Mouse (Mus musculus) liver, embryonic 12.5 days (tissue): ENCODE results near the gene Slc13a1. TPM values are rescaled to one million over a fixed set of nuclear protein-coding genes. Genes with fewer than 3 reads are reported as not detected.
"Not testable (repeated sequence)": the region's sequence is repeated elsewhere in the genome, so short reads cannot be mapped to it uniquely, and the experiment has no call there.

ENCODE experiments used
- ATAC-seq: fragments of 200-750 bp; cut with Nextera tagmentation; 2 replicates; pipeline ENCODE4 v1.8.0; 2017; ENCODE audit warnings: moderate number of reproducible peaks, mild to moderate bottlenecking, moderate library complexity
- H3K27ac ChIP-seq: fragments of 300-500 bp; sonication (generic); 2 replicates; pipeline ENCODE4 v1.5.1; 2016; ENCODE audit warnings: mild to moderate bottlenecking
- H3K27me3 ChIP-seq: fragments of 300-500 bp; sonication (generic); replicated peaks from 2 replicates; pipeline ENCODE4 v1.6.1; 2016; ENCODE audit warnings: mild to moderate bottlenecking, moderate library complexity
- H3K36me3 ChIP-seq: fragments of 300-500 bp; sonication (generic); 2 replicates; pipeline ENCODE4 v1.6.1; 2016; ENCODE audit warnings: mild to moderate bottlenecking, moderate library complexity
- H3K4me1 ChIP-seq: fragments of 300-500 bp; sonication (generic); 2 replicates; pipeline ENCODE4 v1.6.1; 2016
- H3K4me2 ChIP-seq: fragments of 300-500 bp; sonication (generic); 2 replicates; pipeline ENCODE4 v1.6.1; 2016; ENCODE audit warnings: mild to moderate bottlenecking, moderate library complexity
- H3K4me3 ChIP-seq: fragments of 300-500 bp; sonication (generic); 2 replicates; pipeline ENCODE4 v1.5.1; 2016; ENCODE audit warnings: mild to moderate bottlenecking, moderate library complexity
- H3K9ac ChIP-seq: fragments of 300-500 bp; sonication (generic); 2 replicates; pipeline ENCODE4 v1.6.1; 2016; ENCODE audit warnings: mild to moderate bottlenecking, moderate library complexity
- H3K9me3 ChIP-seq: fragments of 300-500 bp; sonication (generic); replicated peaks from 2 replicates; pipeline ENCODE4 v1.6.1; 2016; ENCODE audit warnings: mild to moderate bottlenecking, moderate library complexity
- WGBS: fragments of 180-500 bp; shearing (Covaris S2); methylation state at CpG from one replicate; pipeline ENCODE4 v1.1.7; 2016; ENCODE audit not compliant: insufficient replicate concordance; 5-methylcytosine and 5-hydroxymethylcytosine counted together
- polyA plus RNA-seq: library from polyadenylated mRNA; unstranded; fragments of >200 nt; fragmentation: Nextera tagmentation; extraction: Ambion mirVana; gene quantifications from 2 replicates; pipeline ENCODE4 v1.2.1, GENCODE M21; 2016

Gene Slc13a1
- not detected in 2 replicates for polyA plus RNA-seq

- WGBS = 64% methylated on average over 5 of the region's 5 CpGs
- Histone ChIP-seq H3K4me1 (no peaks in the 10 kb centered on the region), H3K27me3 (no peaks in the 10 kb centered on the region), H3K4me3 (no peak within 1 kb of the TSS), H3K36me3 (no peaks in the 10 kb centered on the region), H3K9me3 (no peaks in the 10 kb centered on the region), H3K27ac (no peak within 1 kb of the TSS), H3K9ac (no peak within 1 kb of the TSS), H3K4me2 (no peak within 1 kb of the TSS)
- no peak for ATAC-seq
These were observed at the start of gene Slc13a1 for GRCm38 (mm10) chr6:24167734-24168327. Gene Slc13a1 (minus strand): TSS chr6:24168092.

GRCm38 (mm10) chr6:24207866-24208265 lies 40.0 kb upstream of the Slc13a1 start:
- WGBS = 49% methylated on average over 3 of the region's 3 CpGs
- H3K36me3 ChIP-seq = no peaks in the 10 kb centered on the region

GRCm38 (mm10) chr6:24202226-24202625 lies 34.3 kb upstream of the Slc13a1 start:
- Histone ChIP-seq H3K27ac (no peak overlapping the region), H3K36me3 (no peaks in the 10 kb centered on the region), H3K4me3 (no peak overlapping the region), H3K27me3 (no peaks in the 10 kb centered on the region), H3K9me3 (no peaks in the 10 kb centered on the region), H3K4me1 (no peaks in the 10 kb centered on the region), H3K9ac (no peak overlapping the region), H3K4me2 (no peak overlapping the region)
- ATAC-seq = no peak
- WGBS = 64% methylated on average over 6 of the region's 6 CpGs

More at GRCm38 (mm10) chr6:24207866-24208265, 40.0 kb upstream of the Slc13a1 start:
- H3K4me2 ChIP-seq = no peak overlapping the region
- no peaks in the 10 kb centered on the region for H3K27me3 ChIP-seq
- H3K4me3 ChIP-seq = no peak overlapping the region
- H3K9ac ChIP-seq = no peak overlapping the region
- no peaks in the 10 kb centered on the region for H3K9me3 ChIP-seq
- ATAC-seq = no peak
- H3K4me1 ChIP-seq = no peaks in the 10 kb centered on the region
- no peak overlapping the region for H3K27ac ChIP-seq

- H3K4me2 ChIP-seq = no peak overlapping the region
- 70% methylated on average over 12 of the region's 12 CpGs for WGBS
- no peaks in the 10 kb centered on the region for H3K36me3 ChIP-seq
- no peak for ATAC-seq
- H3K27ac ChIP-seq = no peak overlapping the region
- no peaks in the 10 kb centered on the region for H3K9me3 ChIP-seq
- H3K27me3 ChIP-seq = no peaks in the 10 kb centered on the region
- no peak overlapping the region for H3K9ac ChIP-seq
- H3K4me3 ChIP-seq = no peak overlapping the region
- no peaks in the 10 kb centered on the region for H3K4me1 ChIP-seq
These were observed 33.0 kb upstream of the Slc13a1 start for GRCm38 (mm10) chr6:24200644-24201484.

- not testable (repeated sequence) for H3K9ac ChIP-seq, H3K27ac ChIP-seq, H3K4me2 ChIP-seq, H3K27me3 ChIP-seq, H3K4me1 ChIP-seq, H3K9me3 ChIP-seq, H3K36me3 ChIP-seq, H3K4me3 ChIP-seq, ATAC-seq
- 69% methylated on average over 10 of the region's 10 CpGs for WGBS
These were observed 29.8 kb upstream of the Slc13a1 start for GRCm38 (mm10) chr6:24197501-24198195.

- not testable (repeated sequence) for H3K4me2 ChIP-seq, H3K27ac ChIP-seq, H3K9ac ChIP-seq, ATAC-seq, H3K9me3 ChIP-seq, H3K36me3 ChIP-seq, H3K4me1 ChIP-seq, H3K4me3 ChIP-seq, H3K27me3 ChIP-seq
- 60% methylated on average over 5 of the region's 5 CpGs for WGBS
These were observed 28.5 kb upstream of the Slc13a1 start for GRCm38 (mm10) chr6:24196406-24196805.

GRCm38 (mm10) chr6:24183439-24183838 lies 15.5 kb upstream of the Slc13a1 start:
- 69% methylated on average over 3 of the region's 3 CpGs for WGBS
- Histone ChIP-seq H3K4me2 (no peak overlapping the region), H3K4me3 (no peak overlapping the region), H3K4me1 (no peaks in the 10 kb centered on the region), H3K27ac (no peak overlapping the region), H3K36me3 (no peaks in the 10 kb centered on the region), H3K27me3 (no peaks in the 10 kb centered on the region), H3K9ac (no peak overlapping the region), H3K9me3 (no peaks in the 10 kb centered on the region)
- ATAC-seq = no peak

- Histone ChIP-seq H3K9me3 (no peaks in the 10 kb centered on the region), H3K27ac (no peak overlapping the region), H3K27me3 (no peaks in the 10 kb centered on the region), H3K4me1 (no peaks in the 10 kb centered on the region), H3K36me3 (no peaks in the 10 kb centered on the region), H3K4me2 (no peak overlapping the region), H3K4me3 (no peak overlapping the region), H3K9ac (no peak overlapping the region)
- no peak for ATAC-seq
- WGBS = 63% methylated on average over 3 of the region's 3 CpGs
These were observed 7.5 kb upstream of the Slc13a1 start for GRCm38 (mm10) chr6:24175393-24175792.

GRCm38 (mm10) chr6:24173951-24174350 lies 6.1 kb upstream of the Slc13a1 start:
- H3K9me3 ChIP-seq = no peaks in the 10 kb centered on the region
- no peaks in the 10 kb centered on the region for H3K4me1 ChIP-seq
- ATAC-seq = no peak
- H3K27me3 ChIP-seq = no peaks in the 10 kb centered on the region
- no peak overlapping the region for H3K4me3 ChIP-seq
- no peak overlapping the region for H3K4me2 ChIP-seq
- H3K9ac ChIP-seq = no peak overlapping the region
- H3K36me3 ChIP-seq = no peaks in the 10 kb centered on the region
- H3K27ac ChIP-seq = no peak overlapping the region

- ATAC-seq = no peak
- Histone ChIP-seq H3K4me3 (no peak overlapping the region), H3K36me3 (no peaks in the 10 kb centered on the region), H3K4me2 (no peak overlapping the region), H3K9me3 (no peaks in the 10 kb centered on the region), H3K9ac (no peak overlapping the region), H3K27me3 (no peaks in the 10 kb centered on the region), H3K27ac (no peak overlapping the region), H3K4me1 (no peaks in the 10 kb centered on the region)
- 47% methylated on average over 2 of the region's 2 CpGs for whole genome bisulfite sequencing
These were observed 4.8 kb upstream of the Slc13a1 start for GRCm38 (mm10) chr6:24172736-24173135.

- Histone ChIP-seq H3K4me3 (no peak overlapping the region), H3K9me3 (no peaks in the 10 kb centered on the region), H3K4me1 (no peaks in the 10 kb centered on the region), H3K4me2 (no peak overlapping the region), H3K36me3 (no peaks in the 10 kb centered on the region), H3K9ac (no peak overlapping the region), H3K27me3 (no peaks in the 10 kb centered on the region), H3K27ac (no peak overlapping the region)
- no peak for ATAC-seq
- WGBS = 50% methylated on average over 6 of the region's 6 CpGs
These were observed 1.1 kb downstream of the Slc13a1 start for GRCm38 (mm10) chr6:24166772-24167171.

- 61% methylated on average over 3 of the region's 3 CpGs for WGBS
- no peak overlapping the region for H3K4me2 ChIP-seq
- ATAC-seq = no peak
These were observed 2.6 kb downstream of the Slc13a1 start for GRCm38 (mm10) chr6:24165249-24165648.

More at GRCm38 (mm10) chr6:24165249-24165648, 2.6 kb downstream of the Slc13a1 start:
- no peaks in the 10 kb centered on the region for H3K27me3 ChIP-seq
- H3K4me3 ChIP-seq = no peak overlapping the region
- no peak overlapping the region for H3K9ac ChIP-seq
- no peaks in the 10 kb centered on the region for H3K4me1 ChIP-seq
- H3K36me3 ChIP-seq = no peaks in the 10 kb centered on the region
- no peak overlapping the region for H3K27ac ChIP-seq
- H3K9me3 ChIP-seq = no peaks in the 10 kb centered on the region
